Mouse (Mus musculus) testis, adult 2 months (tissue): ENCODE results near the gene P4ha2.

Source experiments
- CTCF ChIP-seq: fragments of 200-500 bp; IDR thresholded peaks from 2 replicates; pipeline ENCODE4 v1.5.1; 2012; ENCODE audit warnings: low read depth, mild to moderate bottlenecking, inconsistent platforms, low read length, moderate library complexity; ENCODE audit not compliant: control insufficient read depth, insufficient read depth, insufficient replicate concordance
- POLR2A ChIP-seq: fragments of 200-500 bp; IDR thresholded peaks from 2 replicates; pipeline ENCODE4 v1.6.1; 2012; ENCODE audit warnings: low read depth, mild to moderate bottlenecking, inconsistent platforms, low read length, moderate library complexity; ENCODE audit not compliant: control insufficient read depth

DNA sequence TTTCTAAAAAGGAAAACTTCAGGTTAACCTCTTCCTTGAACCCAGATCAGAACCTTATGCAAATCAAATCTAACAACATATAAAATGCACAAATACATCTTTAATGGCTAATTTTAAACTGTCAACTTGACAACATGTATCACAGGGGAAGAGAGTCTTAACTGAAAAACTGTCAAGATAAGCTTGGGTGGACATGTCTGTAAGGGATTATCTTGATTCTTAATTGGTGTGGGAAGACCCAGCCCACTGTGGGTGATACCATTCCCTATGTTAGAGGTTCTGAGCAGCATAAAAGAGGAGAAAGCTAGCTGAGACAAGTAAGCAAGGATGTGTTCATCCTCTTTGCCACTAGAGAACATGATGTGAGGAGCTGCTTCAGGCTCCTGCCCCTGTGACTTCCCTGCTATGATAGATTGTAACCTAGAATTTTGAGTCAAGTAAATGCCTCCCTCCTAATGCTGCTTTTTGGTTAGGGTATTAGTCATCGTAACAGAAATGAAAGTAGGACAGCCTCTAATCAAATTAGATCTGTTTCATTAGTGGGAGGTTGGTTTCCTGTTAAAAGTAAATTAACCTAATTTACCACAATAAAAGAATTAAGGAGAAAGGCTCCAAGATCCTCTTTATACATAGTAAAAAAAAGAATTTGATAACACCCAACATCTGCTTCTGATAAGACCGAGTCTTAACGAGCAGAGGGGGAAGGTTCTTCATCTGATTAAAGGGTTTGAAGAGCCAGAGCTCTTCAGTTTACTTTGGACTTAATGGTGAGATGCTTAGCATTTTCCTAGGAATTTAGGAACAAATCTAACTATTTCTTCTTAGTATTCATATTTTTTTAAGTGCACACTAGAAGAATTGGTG lies 69.8 kb downstream of the P4ha2 start:
- TF ChIP-seq POLR2A, result no peak
- TF ChIP-seq CTCF, result no peak
